Mouse (Mus musculus): Measurements from ENCODE around the gene Prkaa2. TPM values are rescaled to one million over a fixed set of nuclear protein-coding genes. Genes with fewer than 3 reads are reported as not detected.

Prkaa2 gene
- polyA plus RNA-seq, 1 experiment from 2014 or later: 5.5 TPM

DNA sequence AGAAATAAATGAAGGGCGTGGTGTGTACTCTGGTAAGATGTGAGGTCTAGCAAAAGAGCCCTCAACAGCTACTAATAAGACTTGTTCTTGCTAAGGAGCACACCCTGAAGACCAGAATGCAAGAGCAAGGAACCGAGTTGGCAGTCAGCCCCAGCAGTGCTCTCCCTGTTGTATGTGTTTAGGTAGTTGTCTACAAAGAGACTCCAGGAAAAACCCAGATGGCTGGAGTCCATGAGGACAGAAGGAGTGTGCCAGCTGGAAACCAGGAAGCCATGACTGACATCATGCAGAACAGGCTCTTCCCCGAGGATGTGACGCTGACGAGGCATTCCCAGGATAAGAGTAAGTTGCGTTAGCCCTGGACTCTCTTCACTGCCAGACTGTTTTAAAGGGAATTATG lies 119.7 kb downstream of the Prkaa2 start:
- no peak overlapping the region for H3K4me2 ChIP-seq (replicated peaks; ENCODE audit: low read depth, low read length)
- no peaks in the 10 kb centered on the region for H3K36me3 ChIP-seq (ENCODE audit: control insufficient read depth, insufficient read depth, low read length)
- no peaks in the 10 kb centered on the region for H3K27me3 ChIP-seq (ENCODE audit: control insufficient read depth, insufficient read depth, low read length)
- no peak overlapping the region for H3K9ac ChIP-seq (ENCODE audit: low read depth, low read length)
- WGBS: 87% methylated on average over 6 of the region's 6 CpGs
- no peaks in the 10 kb centered on the region for H3K4me1 ChIP-seq (ENCODE audit: control insufficient read depth, insufficient read depth, low read length)
- ATAC-seq (ENCODE audit: low FRiP score, low TSS enrichment): no peak
- H3K9me3 ChIP-seq (ENCODE audit: control insufficient read depth, low read length): no peaks in the 10 kb centered on the region
- no peak overlapping the region for H3K27ac ChIP-seq (ENCODE audit: low read depth, low read length)
- H3K4me3 ChIP-seq (ENCODE audit: low read length): no peak overlapping the region

DNA sequence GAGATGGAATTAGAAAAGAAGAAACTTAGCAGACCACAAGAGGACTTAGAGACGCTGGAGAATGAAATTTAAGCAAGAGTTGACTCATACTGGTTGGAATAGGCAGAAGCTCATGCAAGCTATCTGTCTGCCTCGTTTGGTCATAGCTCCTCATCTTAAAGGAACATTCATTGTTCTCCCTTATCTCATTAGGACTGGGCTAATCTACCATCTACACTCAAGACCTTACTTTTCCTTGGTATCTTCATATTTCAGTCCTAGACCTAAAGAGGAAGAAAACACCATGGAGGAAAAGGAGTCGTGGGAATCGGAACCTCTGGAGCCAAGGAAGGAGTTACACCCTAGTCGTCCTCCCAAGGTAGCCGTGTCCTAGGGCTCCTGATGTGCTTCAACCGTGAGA lies 121.0 kb downstream of the Prkaa2 start:
- no peak overlapping the region for H3K4me2 ChIP-seq (replicated peaks; ENCODE audit: low read depth, low read length)
- ATAC-seq (ENCODE audit: low FRiP score, low TSS enrichment): no peak
- H3K9ac ChIP-seq (ENCODE audit: low read depth, low read length): no peak overlapping the region
- H3K27ac ChIP-seq (ENCODE audit: low read depth, low read length): no peak overlapping the region
- H3K36me3 ChIP-seq (ENCODE audit: control insufficient read depth, insufficient read depth, low read length): no peaks in the 10 kb centered on the region
- H3K4me3 ChIP-seq (ENCODE audit: low read length): no peak overlapping the region
- H3K4me1 ChIP-seq (ENCODE audit: control insufficient read depth, insufficient read depth, low read length): no peaks in the 10 kb centered on the region
- no peaks in the 10 kb centered on the region for H3K27me3 ChIP-seq (ENCODE audit: control insufficient read depth, insufficient read depth, low read length)
- no peaks in the 10 kb centered on the region for H3K9me3 ChIP-seq (ENCODE audit: control insufficient read depth, low read length)
- WGBS: 94% methylated on average over 7 of the region's 7 CpGs

DNA sequence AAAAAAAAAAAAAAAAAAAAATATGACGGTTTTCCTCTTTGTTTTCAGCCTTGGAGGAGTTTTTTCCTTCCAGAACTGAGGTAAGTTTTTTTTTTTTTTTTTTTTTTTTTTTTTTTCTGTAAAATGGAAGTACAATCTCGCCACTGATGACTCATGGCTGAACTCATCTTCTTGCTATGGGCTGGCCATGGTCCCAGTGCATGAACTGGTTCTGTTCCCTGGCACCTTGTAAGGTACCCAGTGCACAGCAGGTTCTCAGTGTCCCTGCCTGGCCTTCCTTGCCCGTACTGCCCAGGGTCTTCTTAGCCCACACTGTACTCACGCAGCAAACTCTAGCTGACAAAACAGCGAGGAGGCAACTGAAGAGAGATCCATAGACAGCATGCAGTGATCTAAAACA lies 121.6 kb downstream of the Prkaa2 start:
- WGBS: 84% methylated on average over 5 of the region's 5 CpGs

DNA sequence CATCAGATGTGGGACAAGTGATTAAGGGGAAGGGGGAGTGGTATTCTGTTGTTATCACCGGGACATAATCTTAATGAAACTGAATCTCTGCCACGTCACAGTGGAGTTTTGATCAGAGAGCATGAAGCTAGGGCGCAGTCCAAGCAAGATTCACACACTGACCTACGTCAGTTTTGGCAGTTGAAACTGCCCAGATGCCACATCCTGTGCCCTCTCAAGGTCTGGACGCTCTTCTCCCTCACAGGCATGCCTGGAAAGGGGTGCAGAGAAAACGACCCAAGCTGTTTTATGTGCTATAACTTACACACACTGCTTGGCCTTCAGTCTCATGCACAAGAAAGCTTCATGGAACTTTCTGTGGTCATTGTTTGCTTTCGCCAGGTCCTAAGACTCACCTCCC lies 122.1 kb downstream of the Prkaa2 start:
- Histone ChIP-seq H3K27ac (ENCODE audit: low read depth, low read length) (no peak overlapping the region), H3K27me3 (ENCODE audit: control insufficient read depth, insufficient read depth, low read length) (no peaks in the 10 kb centered on the region), H3K4me1 (ENCODE audit: control insufficient read depth, insufficient read depth, low read length) (no peaks in the 10 kb centered on the region), H3K36me3 (ENCODE audit: control insufficient read depth, insufficient read depth, low read length) (no peaks in the 10 kb centered on the region), H3K4me2 (replicated peaks; ENCODE audit: low read depth, low read length) (no peak overlapping the region), H3K9ac (ENCODE audit: low read depth, low read length) (no peak overlapping the region), H3K4me3 (ENCODE audit: low read length) (no peak overlapping the region), H3K9me3 (ENCODE audit: control insufficient read depth, low read length) (no peaks in the 10 kb centered on the region)
- no peak for ATAC-seq (ENCODE audit: low FRiP score, low TSS enrichment)
- 56% methylated on average over 7 of the region's 7 CpGs for WGBS

More for the DNA sequence above, 121.6 kb downstream of the Prkaa2 start:
- no peak for ATAC-seq (ENCODE audit: low FRiP score, low TSS enrichment)
- Histone ChIP-seq H3K27ac (ENCODE audit: low read depth, low read length) (no peak overlapping the region), H3K4me3 (ENCODE audit: low read length) (no peak overlapping the region), H3K4me1 (ENCODE audit: control insufficient read depth, insufficient read depth, low read length) (no peaks in the 10 kb centered on the region), H3K36me3 (ENCODE audit: control insufficient read depth, insufficient read depth, low read length) (no peaks in the 10 kb centered on the region), H3K9ac (ENCODE audit: low read depth, low read length) (no peak overlapping the region), H3K9me3 (ENCODE audit: control insufficient read depth, low read length) (no peaks in the 10 kb centered on the region), H3K27me3 (ENCODE audit: control insufficient read depth, insufficient read depth, low read length) (no peaks in the 10 kb centered on the region), H3K4me2 (replicated peaks; ENCODE audit: low read depth, low read length) (no peak overlapping the region)

DNA sequence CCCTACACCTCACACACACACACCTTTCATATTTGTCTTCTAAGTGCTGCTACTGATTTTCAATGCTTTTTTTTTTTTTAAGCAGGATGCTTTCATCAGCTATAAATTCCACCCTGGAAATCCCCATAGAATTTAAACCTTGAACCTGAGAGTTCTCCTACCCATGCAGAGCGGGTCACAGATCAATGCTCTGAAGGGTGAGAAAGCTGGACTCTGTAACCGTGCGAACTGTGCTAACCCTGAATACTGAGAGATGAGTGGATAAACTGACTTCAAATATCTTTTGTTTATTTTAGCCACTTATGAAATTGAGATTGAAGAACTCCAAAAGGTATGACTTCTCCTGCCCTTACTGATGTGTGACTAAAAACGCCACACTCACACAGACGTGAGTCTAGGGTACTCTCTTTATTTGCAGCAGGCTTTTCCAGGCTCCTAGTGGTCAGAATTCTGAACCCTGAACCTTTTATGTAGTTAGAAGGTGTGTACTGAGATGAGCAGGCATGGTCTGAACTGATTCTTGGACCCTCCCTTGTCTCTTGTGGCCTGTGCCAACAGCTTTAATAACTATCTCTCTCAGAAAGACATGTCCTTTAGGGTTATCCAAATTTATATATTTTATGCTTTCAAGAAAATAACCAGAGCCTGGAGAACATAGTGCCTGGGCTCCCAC lies 123.6 kb downstream of the Prkaa2 start:
- no peak overlapping the region for H3K4me3 ChIP-seq (ENCODE audit: low read length)
- no peaks in the 10 kb centered on the region for H3K27me3 ChIP-seq (ENCODE audit: control insufficient read depth, insufficient read depth, low read length)
- no peak overlapping the region for H3K4me2 ChIP-seq (replicated peaks; ENCODE audit: low read depth, low read length)
- H3K9me3 ChIP-seq (ENCODE audit: control insufficient read depth, low read length): no peaks in the 10 kb centered on the region
- no peaks in the 10 kb centered on the region for H3K36me3 ChIP-seq (ENCODE audit: control insufficient read depth, insufficient read depth, low read length)
- no peak overlapping the region for H3K9ac ChIP-seq (ENCODE audit: low read depth, low read length)
- 61% methylated on average over 5 of the region's 5 CpGs for WGBS
- ATAC-seq (ENCODE audit: low FRiP score, low TSS enrichment): no peak
- no peak overlapping the region for H3K27ac ChIP-seq (ENCODE audit: low read depth, low read length)
- H3K4me1 ChIP-seq (ENCODE audit: control insufficient read depth, insufficient read depth, low read length): no peaks in the 10 kb centered on the region

Other genes starting within 250 kb of the Prkaa2 start
- 0.51 TPM in 2 replicates for gene C8a, start 233.5 kb downstream of the Prkaa2 start, polyA plus RNA-seq (2014; fragmentation: Nextera tagmentation; extraction: Ambion mirVana)
- 0.66 and 0.79 TPM in 2 replicates for gene Fyb2, start 196.4 kb downstream of the Prkaa2 start, polyA plus RNA-seq (2014; fragmentation: Nextera tagmentation; extraction: Ambion mirVana)
- gene Plpp3, start 47.5 kb upstream of the Prkaa2 start, polyA plus RNA-seq (2014; fragmentation: Nextera tagmentation; extraction: Ambion mirVana): 41.6 and 53.0 TPM in 2 replicates